Mouse (Mus musculus) heart, embryonic 11.5 days (tissue): Measurements from ENCODE around the gene Lman2. TPM values are rescaled to one million over a fixed set of nuclear protein-coding genes. Genes with fewer than 3 reads are reported as not detected.

Experiments
- ATAC-seq: fragments of 200-750 bp; cut with Nextera tagmentation; replicated peaks from 2 replicates; pipeline ENCODE4 v1.8.0; 2017; ENCODE audit warnings: moderate library complexity; ENCODE audit not compliant: insufficient number of reproducible peaks, low FRiP score, low TSS enrichment
- H3K27ac ChIP-seq: fragments of 300-500 bp; sonication (generic); 2 replicates; pipeline ENCODE4 v1.5.1; 2014; ENCODE audit warnings: mild to moderate bottlenecking, low read depth, low read length
- H3K27me3 ChIP-seq: fragments of 300-500 bp; sonication (generic); 2 replicates; pipeline ENCODE4 v1.6.1; 2014; ENCODE audit warnings: mild to moderate bottlenecking, low read length, mixed read lengths; ENCODE audit not compliant: control insufficient read depth, insufficient read depth
- H3K36me3 ChIP-seq: fragments of 300-500 bp; sonication (generic); 2 replicates; pipeline ENCODE4 v1.6.1; 2014; ENCODE audit warnings: mild to moderate bottlenecking, low read length, moderate library complexity, mixed read lengths; ENCODE audit not compliant: control insufficient read depth, insufficient read depth
- H3K4me1 ChIP-seq: fragments of 300-500 bp; sonication (generic); 2 replicates; pipeline ENCODE4 v1.6.1; 2014; ENCODE audit warnings: low read length; ENCODE audit not compliant: control insufficient read depth, insufficient read depth
- H3K4me2 ChIP-seq: fragments of 300-500 bp; sonication (generic); 2 replicates; pipeline ENCODE4 v1.6.1; 2014; ENCODE audit warnings: mild to moderate bottlenecking, moderate library complexity
- H3K4me3 ChIP-seq: fragments of 300-500 bp; sonication (generic); 2 replicates; pipeline ENCODE4 v1.5.1; 2014; ENCODE audit warnings: low read depth, low read length
- H3K9ac ChIP-seq: fragments of 300-500 bp; sonication (generic); 2 replicates; pipeline ENCODE4 v1.6.1; 2014; ENCODE audit warnings: mild to moderate bottlenecking, low read depth, low read length, moderate library complexity
- H3K9me3 ChIP-seq: fragments of 300-500 bp; sonication (generic); replicated peaks from 2 replicates; pipeline ENCODE4 v1.6.1; 2016; ENCODE audit warnings: low read length; ENCODE audit not compliant: control insufficient read depth
- WGBS: fragments of 180-500 bp; shearing (Covaris S2); extraction: QIAGEN DNeasy Blood & Tissue Kit; methylation state at CpG from one replicate; pipeline ENCODE4 v1.1.7; 2014; ENCODE audit not compliant: insufficient replicate concordance; 5-methylcytosine and 5-hydroxymethylcytosine counted together
- polyA plus RNA-seq: library from polyadenylated mRNA; unstranded; fragments of >200 nt; fragmentation: Nextera tagmentation; extraction: Ambion mirVana; gene quantifications from 2 replicates; pipeline ENCODE4 v1.2.1, GENCODE M21; 2014

Lman2 gene
- polyA plus RNA-seq, 1 experiment from 2014 or later = 72.5 TPM

- ATAC-seq = no peak
- Histone ChIP-seq H3K4me1 (peaks cover 34% of the 10 kb centered on the region), H3K27ac (no peak overlapping the region), H3K4me2 (no peak overlapping the region), H3K9me3 (no peaks in the 10 kb centered on the region), H3K36me3 (peaks cover 18% of the 10 kb centered on the region), H3K9ac (no peak overlapping the region), H3K27me3 (peaks cover 6% of the 10 kb centered on the region), H3K4me3 (no peak overlapping the region)
- 38% methylated on average over 4 of the region's 4 CpGs for WGBS
Observed at GRCm38 (mm10) chr13:55327169-55327568, 35.4 kb downstream of the Lman2 start.

- Histone ChIP-seq H3K9ac (no peak overlapping the region), H3K4me1 (peaks cover 35% of the 10 kb centered on the region), H3K27me3 (peaks cover 6% of the 10 kb centered on the region), H3K36me3 (peaks cover 18% of the 10 kb centered on the region), H3K27ac (no peak overlapping the region), H3K4me3 (no peak overlapping the region), H3K4me2 (no peak overlapping the region), H3K9me3 (no peaks in the 10 kb centered on the region)
- WGBS = 76% methylated on average over 11 of the region's 11 CpGs
- no peak for ATAC-seq
Observed at GRCm38 (mm10) chr13:55325596-55325995, 37.0 kb downstream of the Lman2 start.

- Histone ChIP-seq H3K9ac (peak overlapping the region; percentile 89), H3K27ac (peak overlapping the region; percentile 68), H3K4me2 (peak overlapping the region; percentile 86), H3K4me3 (peak overlapping the region; percentile 81), H3K27me3 (no peaks in the 10 kb centered on the region), H3K4me1 (peaks cover 22% of the 10 kb centered on the region), H3K36me3 (peaks cover 21% of the 10 kb centered on the region), H3K9me3 (no peaks in the 10 kb centered on the region)
- no peak for ATAC-seq
- WGBS = under 1% methylated on average over 31 of the region's 31 CpGs
Observed at GRCm38 (mm10) chr13:55322130-55322825, 40.3 kb downstream of the Lman2 start.

- no peaks in the 10 kb centered on the region for H3K27me3 ChIP-seq
- peak; percentile 81 for ATAC-seq
- WGBS = under 1% methylated on average over 73 of the region's 73 CpGs
- H3K4me3 ChIP-seq = peak within 1 kb of the TSS; percentile 81
- H3K9me3 ChIP-seq = no peaks in the 10 kb centered on the region
- H3K4me2 ChIP-seq = peak within 1 kb of the TSS; percentile 86
- peaks cover 26% of the 10 kb centered on the region for H3K36me3 ChIP-seq
- H3K4me1 ChIP-seq = peaks cover 22% of the 10 kb centered on the region
- peak within 1 kb of the TSS; percentile 68 for H3K27ac ChIP-seq
- peak within 1 kb of the TSS; percentile 89 for H3K9ac ChIP-seq
Observed at GRCm38 (mm10) chr13:55321434-55322129, 41.0 kb downstream of the Lman2 start, which contains the start of gene Rab24. TSS of gene Rab24 (minus strand) at chr13:55321946.

GRCm38 (mm10) chr13:55319931-55320533 is 42.6 kb downstream of the Lman2 start, which contains the start of gene Prelid1:
TSS of gene Prelid1 (plus strand) at chr13:55320500.
- H3K9me3 ChIP-seq = no peaks in the 10 kb centered on the region
- peak within 1 kb of the TSS; percentile 86 for H3K4me2 ChIP-seq
- no peak within 1 kb of the TSS for H3K27ac ChIP-seq
- peak within 1 kb of the TSS; percentile 81 for H3K4me3 ChIP-seq
- peak within 1 kb of the TSS; percentile 89 for H3K9ac ChIP-seq
- no peak for ATAC-seq
- no peaks in the 10 kb centered on the region for H3K27me3 ChIP-seq
- peaks cover 16% of the 10 kb centered on the region for H3K36me3 ChIP-seq
- peaks cover 22% of the 10 kb centered on the region for H3K4me1 ChIP-seq
- WGBS = 64% methylated on average over 4 of the region's 4 CpGs

- Histone ChIP-seq H3K36me3 (peaks cover 23% of the 10 kb centered on the region), H3K4me3 (no peak overlapping the region)
Observed at GRCm38 (mm10) chr13:55318351-55318750, 44.2 kb downstream of the Lman2 start.

GRCm38 (mm10) chr13:55314891-55315412 is 47.6 kb downstream of the Lman2 start:
- Histone ChIP-seq H3K9me3 (no peaks in the 10 kb centered on the region), H3K9ac (no peak overlapping the region), H3K4me1 (no peaks in the 10 kb centered on the region; the same call in 1 of the 2 replicates), H3K36me3 (peaks cover 54% of the 10 kb centered on the region), H3K27me3 (no peaks in the 10 kb centered on the region), H3K4me2 (no peak overlapping the region), H3K27ac (no peak overlapping the region), H3K4me3 (no peak overlapping the region)
- ATAC-seq = no peak
- 81% methylated on average over 2 of the region's 2 CpGs for WGBS

More at GRCm38 (mm10) chr13:55318351-55318750, 44.2 kb downstream of the Lman2 start:
- WGBS = 79% methylated on average over 3 of the region's 3 CpGs
- ATAC-seq = no peak
- Histone ChIP-seq H3K9me3 (no peaks in the 10 kb centered on the region), H3K4me1 (peaks cover 16% of the 10 kb centered on the region), H3K9ac (no peak overlapping the region), H3K4me2 (no peak overlapping the region), H3K27me3 (no peaks in the 10 kb centered on the region), H3K27ac (no peak overlapping the region)

- Histone ChIP-seq H3K27ac (no peak overlapping the region), H3K9ac (no peak overlapping the region), H3K4me3 (no peak overlapping the region), H3K36me3 (peaks cover 52% of the 10 kb centered on the region), H3K27me3 (no peaks in the 10 kb centered on the region), H3K4me1 (no peaks in the 10 kb centered on the region), H3K9me3 (no peaks in the 10 kb centered on the region), H3K4me2 (no peak overlapping the region)
- WGBS = 89% methylated on average over 9 of the region's 9 CpGs
- no peak for ATAC-seq
Observed at GRCm38 (mm10) chr13:55313051-55313450, 49.5 kb downstream of the Lman2 start.
